Mouse (Mus musculus) adrenal gland, postnatal 14 days (tissue): Measurements from ENCODE around the gene Gna11. TPM values are rescaled to one million over a fixed set of nuclear protein-coding genes. Genes with fewer than 3 reads are reported as not detected.
A peak's percentile ranks its signal among the peaks of the same experiment; 100 is the strongest.

ENCODE experiments used
- DNase-seq: peaks from one replicate; pipeline ENCODE4 v3.0.0; 2021; ENCODE audit warnings: mixed read lengths
- total RNA-seq: library from RNA; stranded (reverse); gene quantifications from 2 replicates; pipeline ENCODE4 v1.2.3, GENCODE M21; 2021

Gna11 gene
- total RNA-seq, 1 experiment from 2014 or later: 65.0 TPM

DNA sequence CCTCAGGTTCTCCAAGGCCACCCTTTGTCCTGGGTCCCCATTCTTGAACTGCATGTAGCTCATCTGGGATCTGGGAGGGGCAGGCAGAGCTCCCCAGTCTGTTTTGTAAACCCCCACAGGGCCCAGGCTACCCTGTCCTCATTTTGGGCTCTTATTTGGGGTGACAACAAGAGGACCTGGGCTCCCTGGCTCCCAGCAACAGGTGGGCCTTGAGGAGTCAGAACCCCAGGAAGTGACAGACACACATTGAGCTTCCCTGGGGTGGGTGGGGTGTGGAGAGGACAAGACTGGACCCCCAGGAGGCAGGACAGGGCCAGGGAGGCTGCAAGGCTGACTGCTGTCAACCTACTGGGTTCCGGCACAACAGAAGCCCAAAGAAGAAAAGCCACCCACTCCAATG is 1.4 kb downstream of the Gna11 start:
- DNase-seq: no peak

DNA sequence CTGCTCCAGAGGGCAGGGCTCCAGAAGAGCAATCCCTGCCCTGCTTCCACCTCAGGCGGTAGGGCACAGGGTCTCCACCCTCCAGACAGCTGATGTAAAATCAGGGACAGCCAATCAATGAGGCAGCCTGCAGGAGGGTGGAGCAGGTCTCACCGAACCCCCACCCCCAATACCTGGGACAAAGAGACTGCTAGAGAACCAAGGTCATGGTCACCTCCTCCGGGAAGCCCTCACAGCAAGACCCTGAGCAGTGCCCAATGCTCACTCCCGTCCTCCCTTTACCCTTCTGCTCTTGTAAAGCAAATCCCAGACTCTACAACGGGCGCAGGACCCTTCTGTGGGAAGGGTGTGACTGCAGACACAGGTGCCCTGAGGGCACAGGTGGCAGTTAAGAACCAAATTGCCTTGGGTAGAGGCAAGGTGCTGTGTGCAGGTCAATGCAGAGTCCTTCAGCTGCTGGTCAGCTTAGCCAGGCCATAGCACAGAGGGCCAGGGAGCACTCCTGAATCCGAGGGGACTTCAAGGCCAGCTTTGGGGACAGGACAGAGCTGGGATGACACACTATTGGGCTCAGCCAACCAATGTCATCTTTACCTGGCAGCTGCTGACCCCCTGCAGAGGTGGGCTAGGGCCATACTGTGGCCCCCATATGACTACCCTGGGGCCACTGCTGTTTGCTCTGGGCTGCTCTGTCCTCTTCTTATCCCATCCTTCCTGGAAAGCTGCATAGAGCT is 2.1 kb downstream of the Gna11 start:
- DNase-seq: no peak

DNA sequence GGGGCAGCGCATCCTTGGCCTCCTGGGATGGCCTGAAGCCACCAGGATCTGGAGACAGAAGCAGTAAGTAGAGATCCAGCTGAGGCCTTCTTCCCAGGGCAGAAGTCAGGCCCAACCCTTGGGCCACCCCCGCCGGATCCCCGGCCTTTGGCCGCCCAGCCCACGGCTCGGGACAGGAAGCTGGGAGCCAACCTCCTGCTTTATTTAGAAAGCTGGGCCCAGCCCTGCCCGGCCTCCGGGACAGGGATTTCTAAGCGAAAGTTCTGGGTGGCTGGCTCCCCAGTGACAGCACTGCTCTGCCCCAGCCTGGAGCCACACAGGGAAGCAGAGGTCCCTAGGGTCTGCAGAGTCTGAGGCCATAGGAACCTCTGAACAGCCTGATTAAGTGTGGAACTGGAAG is 3.2 kb downstream of the Gna11 start:
- peak; percentile 69 for DNase-seq

DNA sequence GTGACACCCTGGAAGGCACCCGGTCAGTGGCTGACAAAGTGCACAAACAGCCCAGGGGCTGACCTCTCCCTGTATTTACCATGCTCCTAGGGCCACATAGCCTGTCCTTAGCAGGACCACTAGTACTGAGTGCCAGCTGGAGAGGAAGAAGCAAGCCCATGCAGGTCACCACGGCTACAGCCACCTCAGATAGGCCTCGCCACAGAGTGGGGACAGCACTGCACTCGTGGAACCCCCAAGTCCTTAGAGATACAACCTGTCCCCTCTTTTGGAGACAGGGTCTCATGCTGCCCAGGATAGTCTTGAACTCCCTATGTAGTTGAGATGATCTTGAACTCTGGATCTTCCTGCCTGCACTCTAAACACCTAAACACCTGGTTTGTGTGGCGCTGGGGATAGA is 3.6 kb downstream of the Gna11 start:
- DNase-seq: no peak

DNA sequence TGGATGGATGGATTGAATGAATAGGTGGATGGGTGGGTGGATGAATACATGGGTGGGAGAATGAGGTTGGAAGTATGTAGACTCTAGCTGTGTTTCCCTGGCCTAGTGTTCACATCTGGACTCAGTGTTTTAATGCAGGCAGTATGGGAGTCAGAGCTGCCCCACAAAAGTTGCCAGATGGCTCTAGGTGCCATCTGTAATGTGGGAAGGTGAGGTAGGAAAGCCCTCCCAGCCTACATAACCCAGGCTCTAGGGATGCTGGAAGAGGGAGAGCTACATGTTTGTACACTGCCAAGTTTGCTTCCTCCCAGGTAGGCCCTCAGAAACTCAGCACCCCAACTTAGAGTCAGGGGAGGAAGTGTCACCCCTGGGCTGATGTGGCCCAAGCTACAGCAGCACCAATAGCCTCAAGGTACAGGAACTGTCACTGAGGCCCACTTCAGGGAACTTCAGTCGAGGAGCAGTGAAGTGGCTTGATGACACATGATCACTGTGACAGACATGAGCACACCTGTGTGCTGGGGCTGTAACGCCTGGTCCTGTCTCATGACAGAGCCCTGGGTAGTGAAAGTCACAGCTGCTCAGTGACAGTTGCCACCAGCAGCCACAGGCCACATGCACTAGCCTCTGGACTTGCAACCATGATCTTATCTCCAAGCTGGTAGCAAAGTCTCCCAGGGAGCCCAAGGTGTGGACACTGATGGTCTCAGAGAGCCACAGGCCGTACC is 6.5 kb downstream of the Gna11 start:
- DNase-seq: no peak

DNA sequence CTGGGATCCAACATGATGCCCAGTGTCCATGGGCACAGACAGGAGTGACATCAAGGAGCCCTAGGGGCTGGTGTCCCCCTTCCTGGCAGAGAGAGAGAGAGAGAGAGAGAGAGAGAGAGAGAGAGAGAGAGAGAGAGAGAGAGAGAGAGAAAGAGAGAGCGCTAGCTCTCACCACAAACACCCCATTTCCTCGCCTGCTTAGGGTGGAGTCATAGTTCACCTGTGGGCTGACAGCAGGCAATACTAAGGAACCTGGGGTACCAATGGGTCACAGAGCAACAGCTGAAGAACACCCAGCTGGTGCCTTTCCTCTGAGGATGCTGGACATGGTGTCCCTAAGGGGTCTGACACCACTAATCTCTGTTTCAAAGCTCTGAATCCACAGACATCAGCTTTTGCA is 7.6 kb downstream of the Gna11 start:
- DNase-seq: no peak

DNA sequence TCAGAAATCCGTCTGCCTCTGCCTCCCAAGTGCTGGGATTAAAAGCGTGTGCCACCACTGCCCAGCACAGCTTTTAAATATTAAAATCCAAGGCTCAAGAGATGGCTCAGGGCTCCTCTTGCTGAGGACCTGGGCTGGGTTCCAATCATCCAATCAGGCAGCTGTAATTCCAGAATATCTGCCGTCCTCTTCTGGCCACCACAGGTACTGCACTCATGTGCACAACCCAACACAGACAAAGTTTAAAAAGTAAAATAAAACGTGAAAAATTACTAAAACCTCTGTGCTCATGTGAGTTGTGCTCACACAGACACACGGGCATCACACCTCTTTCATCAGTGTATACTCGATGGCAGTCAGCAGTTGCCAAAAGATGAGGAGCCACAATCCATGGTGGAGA is 8.3 kb downstream of the Gna11 start:
- DNase-seq: no peak

DNA sequence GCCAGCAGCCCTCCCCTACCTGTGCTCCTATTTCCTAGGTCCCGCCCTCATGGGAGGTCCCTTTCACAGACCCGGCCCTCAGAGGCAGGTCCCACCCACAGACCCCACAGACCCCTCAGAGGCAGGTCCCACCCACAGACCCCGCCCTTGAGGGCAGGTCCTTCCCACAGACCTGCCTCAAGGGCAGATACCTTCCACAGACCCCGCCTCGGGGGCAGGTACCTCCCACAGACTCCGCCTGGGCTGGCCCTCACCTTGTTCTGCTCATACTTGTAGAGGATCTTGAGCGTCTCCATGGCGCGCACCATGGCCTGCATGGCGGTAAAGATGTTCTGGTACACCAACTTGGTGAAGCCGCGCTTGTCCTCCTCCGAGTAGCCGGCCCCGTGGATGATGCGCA is 10.2 kb downstream of the Gna11 start:
- DNase-seq: no peak

DNA sequence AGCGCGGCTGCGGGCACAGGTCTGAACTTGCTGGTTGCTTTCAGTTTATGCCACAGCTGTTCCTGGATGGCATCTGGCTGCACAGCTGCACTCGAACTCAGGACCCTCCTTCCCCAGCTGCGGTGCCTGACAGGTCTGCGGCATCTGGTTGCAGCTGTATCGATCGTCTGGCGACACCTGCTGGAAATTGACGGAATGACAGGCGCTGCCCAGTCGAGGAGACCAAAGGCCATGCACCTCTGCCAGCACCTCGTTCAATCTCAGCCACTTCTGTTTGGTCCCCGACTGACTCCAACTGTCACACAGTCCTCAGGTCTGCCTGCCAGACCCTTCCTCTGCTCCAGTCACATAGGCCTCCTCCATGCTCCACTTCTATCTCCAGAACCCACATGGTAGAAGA is 18.2 kb downstream of the Gna11 start:
- peak; percentile 89 for DNase-seq

DNA sequence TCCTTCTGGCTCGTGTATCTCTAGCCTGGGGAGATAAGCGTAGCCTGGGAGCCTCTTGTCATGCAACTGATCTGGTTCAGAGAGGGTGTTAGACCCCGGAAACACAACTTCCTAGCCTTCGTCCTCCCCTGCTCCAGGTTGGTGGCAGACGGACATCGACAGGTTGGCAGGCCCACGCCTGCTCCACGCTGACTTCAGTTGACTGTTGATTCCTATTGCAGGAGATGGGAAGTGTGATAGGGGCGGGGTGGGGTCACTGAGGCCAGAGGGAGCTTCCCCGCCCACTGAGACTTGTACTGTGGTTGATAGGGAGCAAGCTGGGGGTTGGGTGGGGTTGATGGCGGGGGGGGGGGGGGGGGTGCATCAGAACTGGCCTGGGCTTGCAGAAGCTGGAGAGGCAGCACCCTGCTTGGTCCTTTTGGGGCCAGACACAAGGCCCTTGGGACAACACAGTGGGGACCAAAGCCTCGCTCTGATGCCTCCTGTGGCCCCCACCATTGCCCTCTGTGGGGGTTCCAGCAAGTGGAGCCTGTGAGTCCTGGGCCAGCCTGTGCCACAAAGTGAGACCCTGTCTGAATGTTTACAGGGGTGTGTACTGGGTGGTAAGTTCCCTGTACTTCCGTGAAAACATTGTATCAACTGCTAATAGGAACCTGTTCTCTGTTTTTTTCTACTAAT is 19.8 kb downstream of the Gna11 start:
- no peak for DNase-seq

DNA sequence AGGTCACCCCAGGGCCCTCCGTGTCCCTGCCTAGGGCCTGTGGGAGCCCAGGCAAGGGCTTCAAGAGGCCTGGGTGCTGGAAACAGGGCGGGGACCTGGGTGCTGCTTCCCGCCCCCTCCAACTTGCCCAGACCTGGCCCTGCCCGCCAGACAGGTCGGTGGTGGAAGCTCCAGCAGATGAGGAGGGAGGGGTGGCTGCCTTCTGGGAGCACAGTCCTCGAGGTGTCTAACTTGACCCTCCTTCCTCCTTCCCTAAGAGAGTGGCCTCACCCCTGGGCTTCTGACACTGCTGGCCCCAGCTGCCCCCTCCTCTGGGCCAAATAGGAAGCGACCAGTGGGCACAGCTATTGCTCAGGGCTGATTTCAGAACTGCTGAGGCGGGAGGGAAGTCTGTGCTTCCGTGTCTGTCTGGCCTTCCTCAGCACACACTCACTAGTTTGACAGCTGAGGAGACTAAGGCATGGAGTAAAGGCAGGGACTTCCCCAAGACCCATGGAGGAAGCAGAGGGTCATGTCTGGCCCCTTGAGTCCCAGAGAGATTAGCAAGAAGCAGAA is 20.9 kb downstream of the Gna11 start, which contains the start of gene Gna15:
Gene Gna15, minus strand, starts transcription at position 175 of the 555 bp plus-strand sequence.
- no peak for DNase-seq

DNA sequence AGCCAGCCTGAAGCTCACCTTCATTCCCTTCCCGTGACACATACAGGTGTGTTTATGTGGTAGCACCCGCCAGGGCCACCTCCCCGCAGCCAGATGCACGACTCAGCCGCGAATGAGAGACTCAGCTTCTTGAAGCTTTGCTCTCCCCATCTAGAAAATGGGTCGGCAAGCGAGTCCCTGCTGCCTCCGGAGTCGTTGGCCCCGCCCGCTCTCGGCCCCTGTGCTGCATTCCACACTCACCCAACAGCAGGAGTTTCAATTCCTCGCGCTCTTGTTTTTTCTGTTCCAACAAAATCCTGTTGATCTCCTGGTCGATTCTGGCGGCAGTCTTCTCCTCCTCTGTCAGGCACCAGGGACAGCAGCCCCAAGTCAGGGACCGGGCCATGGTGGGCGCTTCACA is 21.4 kb downstream of the Gna11 start:
- no peak for DNase-seq

DNA sequence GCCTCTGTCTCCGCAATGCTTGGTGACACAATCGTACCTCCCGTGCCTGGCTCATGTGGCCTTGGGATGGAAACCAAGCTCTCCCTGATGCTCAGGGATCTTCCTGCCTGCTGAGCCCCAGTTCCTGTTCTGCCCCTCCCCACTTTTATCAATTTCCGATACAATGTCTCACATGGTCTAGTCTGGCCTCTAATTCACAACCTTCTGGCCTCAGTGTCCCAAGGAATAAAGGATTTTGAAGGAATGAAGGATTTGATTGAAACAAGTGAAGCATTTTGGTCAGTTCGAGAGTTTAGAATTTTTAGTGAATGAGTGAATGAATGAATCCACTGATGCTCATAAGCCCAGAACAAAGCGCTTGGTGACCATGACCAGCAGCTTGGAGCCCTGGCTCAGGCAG is 21.8 kb downstream of the Gna11 start:
- DNase-seq: no peak

DNA sequence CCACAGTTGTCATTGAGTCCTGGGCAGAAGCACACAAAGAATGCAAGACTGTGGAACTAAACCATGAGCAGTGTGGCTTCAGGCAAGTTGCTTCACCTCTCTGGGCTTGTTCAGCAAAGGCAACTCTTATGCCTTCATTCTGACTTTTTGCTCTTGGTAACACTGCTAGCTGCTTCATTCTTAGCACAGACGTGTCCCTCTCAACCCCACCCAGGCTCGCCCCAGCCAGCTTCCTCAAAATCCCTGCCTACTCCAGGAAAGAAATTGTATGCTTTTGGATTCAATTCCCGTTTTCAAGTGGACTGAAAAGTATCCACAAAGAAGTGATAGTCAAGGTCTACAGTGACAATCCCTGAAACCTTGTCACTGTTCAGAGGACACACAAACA is 25.0 kb downstream of the Gna11 start:
- DNase-seq: no peak

DNA sequence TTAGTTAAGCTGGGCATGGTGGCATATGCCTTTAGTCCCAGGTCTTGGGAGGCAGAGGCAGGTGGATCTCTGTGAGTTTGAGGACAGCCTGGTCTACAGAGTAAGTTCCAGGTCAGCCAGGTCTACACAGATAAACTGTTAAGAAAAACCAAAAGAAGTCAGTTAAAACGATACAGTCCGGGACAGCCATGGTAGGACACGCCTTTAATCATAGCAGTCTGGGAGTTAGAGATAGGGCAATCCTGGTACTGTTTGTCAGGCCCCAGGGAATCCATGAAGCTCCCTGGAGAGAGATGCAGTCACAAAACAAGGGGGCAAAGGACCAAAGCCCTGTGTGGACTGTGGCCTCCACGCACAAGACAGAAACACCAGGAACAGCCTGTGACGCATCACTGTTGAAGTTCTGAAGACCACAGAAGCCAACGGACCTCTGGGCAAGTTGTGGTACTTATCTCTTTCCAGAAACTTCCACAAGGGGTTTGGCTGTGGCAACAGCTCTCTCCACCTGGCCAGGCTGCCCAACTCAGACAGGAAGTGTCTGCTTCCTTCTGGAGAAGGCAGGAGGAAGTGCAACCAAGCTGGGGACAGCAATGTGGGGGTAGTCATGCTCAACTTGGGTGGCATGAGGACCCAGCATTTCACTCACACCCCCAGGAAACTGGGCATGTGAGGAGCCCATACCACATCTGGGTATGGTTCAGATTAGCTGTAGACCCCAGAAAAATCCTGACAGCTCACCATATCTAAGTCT is 25.6 kb downstream of the Gna11 start:
- no peak for DNase-seq

DNA sequence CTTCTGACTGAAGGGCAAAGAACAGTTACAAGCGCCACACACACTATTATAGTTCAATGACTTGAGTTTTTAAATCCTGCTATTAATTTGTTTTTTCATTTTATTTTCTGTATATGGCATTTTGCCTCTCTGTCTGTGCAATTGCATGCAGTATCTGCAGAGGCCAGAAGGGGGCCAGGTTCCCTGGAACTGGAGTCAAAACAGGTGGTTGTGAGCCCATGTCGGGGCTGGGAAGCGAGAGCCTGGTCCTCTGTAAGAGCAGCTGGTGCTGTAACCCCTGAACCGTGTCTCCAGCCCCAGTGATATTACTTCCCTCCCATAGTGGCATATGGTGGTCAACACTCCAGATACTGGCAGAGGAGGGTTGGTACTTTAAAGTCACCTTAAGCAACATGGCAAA is 26.4 kb downstream of the Gna11 start:
- peak; percentile 84 for DNase-seq

DNA sequence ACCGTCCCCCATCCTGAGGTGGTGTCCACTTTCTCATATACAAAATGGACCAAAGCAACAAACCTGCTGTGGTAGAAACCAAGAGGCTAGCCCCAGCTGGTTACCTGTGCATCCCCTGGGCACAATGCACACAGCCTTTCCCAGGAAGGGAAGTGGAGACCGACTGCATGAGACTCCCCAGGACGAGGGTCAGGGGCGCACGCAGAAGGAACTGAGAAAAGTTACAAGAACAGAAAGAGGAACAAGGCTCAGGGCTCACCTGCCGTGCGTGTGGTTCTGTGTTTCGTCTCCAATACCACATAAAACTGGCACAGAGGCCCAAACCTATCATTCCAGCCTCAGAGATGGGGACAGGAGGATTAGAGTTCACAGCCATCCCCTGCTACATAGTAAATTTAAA is 27.8 kb downstream of the Gna11 start:
- no peak for DNase-seq

DNA sequence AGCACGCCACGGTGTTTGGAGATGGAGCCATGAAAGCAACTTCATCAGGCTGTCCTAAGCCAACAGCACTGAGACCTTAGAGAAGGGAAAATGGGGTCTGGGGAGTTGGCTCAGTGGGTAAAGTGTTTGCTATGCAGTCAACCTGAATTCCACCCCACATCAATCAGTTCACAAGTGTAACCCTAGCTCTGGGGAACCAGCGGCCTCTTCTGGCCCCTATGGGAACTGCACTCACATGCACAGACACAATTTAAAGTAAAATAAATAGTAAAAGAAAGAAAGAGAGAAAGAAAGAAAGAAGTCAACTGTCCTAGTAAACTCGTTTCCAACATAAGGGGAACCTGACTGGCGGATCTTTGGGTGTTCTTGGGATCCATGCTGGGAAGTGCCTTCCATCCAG is 31.2 kb downstream of the Gna11 start:
- no peak for DNase-seq

DNA sequence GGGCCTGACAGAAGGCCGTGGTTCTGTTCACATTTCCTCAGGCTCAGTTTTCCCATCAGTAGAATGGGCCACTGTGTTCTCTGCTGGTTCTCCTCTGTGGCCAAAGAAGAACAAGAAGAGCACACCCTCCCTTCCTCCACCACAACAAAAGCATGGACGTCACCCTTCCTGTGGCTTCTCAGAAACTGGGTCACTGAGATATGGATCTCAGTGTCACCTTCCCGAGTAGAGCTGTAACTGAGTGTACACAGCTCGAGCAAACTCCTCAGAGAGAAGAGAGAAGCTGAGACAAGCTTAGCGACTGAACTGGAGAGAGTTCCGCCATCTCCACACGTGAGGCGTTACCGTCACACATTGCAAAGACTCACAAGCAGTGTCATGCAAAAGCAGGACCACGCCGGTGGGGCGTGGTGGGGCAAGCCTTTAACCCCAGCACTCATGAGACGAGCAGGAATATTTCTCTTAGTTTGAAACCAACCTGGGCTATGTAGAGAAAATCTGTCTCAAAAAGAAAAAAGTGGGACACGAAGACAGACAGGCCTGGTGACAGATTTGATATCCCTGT is 34.7 kb downstream of the Gna11 start:
- DNase-seq: no peak

DNA sequence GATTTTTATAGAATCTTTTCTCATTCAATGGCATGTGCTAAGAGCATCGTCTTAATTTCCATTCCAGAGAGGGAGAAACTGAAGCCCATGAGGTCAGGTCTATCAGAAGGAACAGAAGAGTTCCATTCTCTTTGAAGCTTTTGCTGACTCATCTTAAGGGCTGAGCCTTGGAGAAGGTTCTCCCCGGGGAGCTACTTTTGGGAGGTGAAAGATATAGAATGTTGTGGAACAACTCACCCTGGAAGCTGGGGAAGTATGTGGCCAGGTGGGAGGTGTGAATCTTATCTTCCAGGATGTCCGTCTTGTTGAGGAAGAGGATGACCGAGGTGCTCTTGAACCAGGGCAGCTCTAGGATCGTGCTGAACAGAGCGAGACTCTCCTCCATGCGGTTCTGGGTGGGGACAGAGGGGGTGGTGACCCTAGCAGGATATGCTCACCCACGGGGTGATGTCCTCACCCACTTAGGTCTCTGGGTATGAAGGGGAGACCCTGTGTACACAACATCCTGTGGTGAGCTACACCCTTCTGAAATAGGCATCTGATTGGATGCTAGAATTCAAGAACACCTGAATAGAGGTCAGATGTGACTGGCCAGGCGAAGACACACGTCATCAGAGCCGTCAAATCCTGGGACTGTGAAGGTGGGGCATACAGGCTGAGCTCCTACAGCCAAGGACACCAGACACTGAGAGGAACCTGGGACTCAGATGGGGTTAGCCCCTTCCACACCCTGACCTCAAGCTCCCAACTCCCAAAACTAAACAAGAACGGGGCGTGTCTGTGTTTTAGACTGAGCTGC is 37.1 kb downstream of the Gna11 start:
- no peak for DNase-seq

DNA sequence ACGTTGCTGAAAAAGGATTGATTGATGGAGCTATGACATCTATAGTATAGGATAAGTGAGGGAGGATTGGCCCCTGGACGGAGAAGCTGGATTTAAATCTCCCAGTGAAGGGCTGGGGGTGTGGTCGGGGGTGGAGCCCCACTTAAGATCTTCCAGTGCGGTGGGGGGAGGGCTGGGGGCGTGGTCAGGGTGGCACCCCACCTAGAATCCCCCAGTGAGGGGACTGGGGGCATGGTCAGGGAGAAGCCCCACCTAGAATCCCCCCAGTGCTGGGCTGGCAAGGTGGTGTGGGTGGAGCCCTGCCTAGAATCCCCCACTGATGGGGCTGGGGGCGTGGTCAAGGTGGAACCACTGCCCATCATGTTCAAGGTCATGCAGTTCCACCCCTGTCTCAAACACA is 37.9 kb downstream of the Gna11 start:
- no peak for DNase-seq
